Mouse (Mus musculus): ENCODE results near the gene Specc1. TPM values are rescaled to one million over a fixed set of nuclear protein-coding genes. Genes with fewer than 3 reads are reported as not detected.

The Specc1 gene
- polyA plus RNA-seq, 1 experiment from 2014 or later: 15.0 TPM

GRCm38 (mm10) chr11:62106401-62106871 lies 149.9 kb downstream of the Specc1 start:
- Histone ChIP-seq H3K4me3 (ENCODE audit: low read depth, low read length) (no peak overlapping the region), H3K36me3 (ENCODE audit: control insufficient read depth, insufficient read depth, low read length) (no peaks in the 10 kb centered on the region), H3K27me3 (ENCODE audit: control insufficient read depth, insufficient read depth, low read length) (no peaks in the 10 kb centered on the region), H3K27ac (ENCODE audit: low read depth, low read length) (peak overlapping the region; percentile 60), H3K9ac (replicated peaks; ENCODE audit: low read depth, low read length) (no peak overlapping the region), H3K9me3 (ENCODE audit: control insufficient read depth, low read length) (no peaks in the 10 kb centered on the region), H3K4me1 (ENCODE audit: control insufficient read depth, insufficient read depth, low read length) (no peaks in the 10 kb centered on the region), H3K4me2 (ENCODE audit: low read depth, low read length) (no peak overlapping the region)
- 53% methylated on average over 1 of the region's 1 CpGs for WGBS
- peak; percentile 83; the same call in 1 of the 2 replicates for ATAC-seq (ENCODE audit: low read depth)

- Histone ChIP-seq H3K9me3 (ENCODE audit: control insufficient read depth, low read length) (no peaks in the 10 kb centered on the region), H3K36me3 (ENCODE audit: control insufficient read depth, insufficient read depth, low read length) (no peaks in the 10 kb centered on the region), H3K27ac (ENCODE audit: low read depth, low read length) (peak overlapping the region; percentile 58; the same call in 1 of the 2 replicates), H3K4me3 (ENCODE audit: low read depth, low read length) (no peak overlapping the region), H3K27me3 (ENCODE audit: control insufficient read depth, insufficient read depth, low read length) (no peaks in the 10 kb centered on the region), H3K4me2 (ENCODE audit: low read depth, low read length) (no peak overlapping the region), H3K9ac (replicated peaks; ENCODE audit: low read depth, low read length) (no peak overlapping the region), H3K4me1 (ENCODE audit: control insufficient read depth, insufficient read depth, low read length) (no peaks in the 10 kb centered on the region)
- WGBS: 90% methylated on average over 2 of the region's 2 CpGs
- ATAC-seq (ENCODE audit: low read depth): no peak
Observed at GRCm38 (mm10) chr11:62107272-62107836, 150.8 kb downstream of the Specc1 start.

GRCm38 (mm10) chr11:62118561-62118960 lies 162.0 kb downstream of the Specc1 start:
- 94% methylated on average over 9 of the region's 9 CpGs for WGBS
- no peaks in the 10 kb centered on the region for H3K27me3 ChIP-seq (ENCODE audit: control insufficient read depth, insufficient read depth, low read length)
- H3K4me2 ChIP-seq (ENCODE audit: low read depth, low read length): no peak overlapping the region
- H3K4me1 ChIP-seq (ENCODE audit: control insufficient read depth, insufficient read depth, low read length): no peaks in the 10 kb centered on the region
- no peak overlapping the region for H3K4me3 ChIP-seq (ENCODE audit: low read depth, low read length)
- no peaks in the 10 kb centered on the region for H3K9me3 ChIP-seq (ENCODE audit: control insufficient read depth, low read length)
- ATAC-seq (ENCODE audit: low read depth): no peak
- H3K27ac ChIP-seq (ENCODE audit: low read depth, low read length): no peak overlapping the region
- H3K36me3 ChIP-seq (ENCODE audit: control insufficient read depth, insufficient read depth, low read length): no peaks in the 10 kb centered on the region
- no peak overlapping the region for H3K9ac ChIP-seq (replicated peaks; ENCODE audit: low read depth, low read length)

GRCm38 (mm10) chr11:62119871-62120270 lies 163.3 kb downstream of the Specc1 start:
- Histone ChIP-seq H3K36me3 (ENCODE audit: control insufficient read depth, insufficient read depth, low read length) (no peaks in the 10 kb centered on the region), H3K9ac (replicated peaks; ENCODE audit: low read depth, low read length) (no peak overlapping the region), H3K27me3 (ENCODE audit: control insufficient read depth, insufficient read depth, low read length) (no peaks in the 10 kb centered on the region), H3K9me3 (ENCODE audit: control insufficient read depth, low read length) (no peaks in the 10 kb centered on the region), H3K4me3 (ENCODE audit: low read depth, low read length) (no peak overlapping the region), H3K27ac (ENCODE audit: low read depth, low read length) (no peak overlapping the region), H3K4me1 (ENCODE audit: control insufficient read depth, insufficient read depth, low read length) (no peaks in the 10 kb centered on the region), H3K4me2 (ENCODE audit: low read depth, low read length) (no peak overlapping the region)
- ATAC-seq (ENCODE audit: low read depth): no peak
- WGBS: 74% methylated on average over 3 of the region's 3 CpGs

GRCm38 (mm10) chr11:62121365-62121764 lies 164.8 kb downstream of the Specc1 start:
- 85% methylated on average over 5 of the region's 5 CpGs for WGBS
- no peaks in the 10 kb centered on the region for H3K36me3 ChIP-seq (ENCODE audit: control insufficient read depth, insufficient read depth, low read length)
- H3K4me1 ChIP-seq (ENCODE audit: control insufficient read depth, insufficient read depth, low read length): no peaks in the 10 kb centered on the region
- H3K9ac ChIP-seq (replicated peaks; ENCODE audit: low read depth, low read length): no peak overlapping the region
- no peaks in the 10 kb centered on the region for H3K27me3 ChIP-seq (ENCODE audit: control insufficient read depth, insufficient read depth, low read length)
- H3K4me3 ChIP-seq (ENCODE audit: low read depth, low read length): no peak overlapping the region
- H3K9me3 ChIP-seq (ENCODE audit: control insufficient read depth, low read length): no peaks in the 10 kb centered on the region
- no peak overlapping the region for H3K27ac ChIP-seq (ENCODE audit: low read depth, low read length)
- ATAC-seq (ENCODE audit: low read depth): no peak
- H3K4me2 ChIP-seq (ENCODE audit: low read depth, low read length): no peak overlapping the region

GRCm38 (mm10) chr11:62127692-62128091 lies 171.1 kb downstream of the Specc1 start:
- Histone ChIP-seq H3K27me3 (ENCODE audit: control insufficient read depth, insufficient read depth, low read length) (no peaks in the 10 kb centered on the region), H3K9ac (replicated peaks; ENCODE audit: low read depth, low read length) (no peak overlapping the region), H3K4me3 (ENCODE audit: low read depth, low read length) (no peak overlapping the region), H3K9me3 (ENCODE audit: control insufficient read depth, low read length) (no peaks in the 10 kb centered on the region), H3K36me3 (ENCODE audit: control insufficient read depth, insufficient read depth, low read length) (peaks cover 6% of the 10 kb centered on the region; the same call in 1 of the 2 replicates), H3K4me2 (ENCODE audit: low read depth, low read length) (no peak overlapping the region), H3K27ac (ENCODE audit: low read depth, low read length) (no peak overlapping the region), H3K4me1 (ENCODE audit: control insufficient read depth, insufficient read depth, low read length) (no peaks in the 10 kb centered on the region)
- no peak for ATAC-seq (ENCODE audit: low read depth)
- WGBS: 30% methylated on average over 3 of the region's 3 CpGs

- ATAC-seq (ENCODE audit: low read depth): no peak
Observed at GRCm38 (mm10) chr11:62128197-62128596, 171.6 kb downstream of the Specc1 start.

GRCm38 (mm10) chr11:62130191-62130590 lies 173.6 kb downstream of the Specc1 start:
- Histone ChIP-seq H3K27me3 (ENCODE audit: control insufficient read depth, insufficient read depth, low read length) (no peaks in the 10 kb centered on the region), H3K4me3 (ENCODE audit: low read depth, low read length) (no peak overlapping the region), H3K9ac (replicated peaks; ENCODE audit: low read depth, low read length) (no peak overlapping the region), H3K36me3 (ENCODE audit: control insufficient read depth, insufficient read depth, low read length) (peaks cover 6% of the 10 kb centered on the region; the same call in 1 of the 2 replicates), H3K4me2 (ENCODE audit: low read depth, low read length) (no peak overlapping the region), H3K9me3 (ENCODE audit: control insufficient read depth, low read length) (no peaks in the 10 kb centered on the region), H3K4me1 (ENCODE audit: control insufficient read depth, insufficient read depth, low read length) (no peaks in the 10 kb centered on the region), H3K27ac (ENCODE audit: low read depth, low read length) (no peak overlapping the region)
- ATAC-seq (ENCODE audit: low read depth): no peak
- 6% methylated on average over 3 of the region's 3 CpGs for WGBS

More at GRCm38 (mm10) chr11:62128197-62128596, 171.6 kb downstream of the Specc1 start:
- no peaks in the 10 kb centered on the region for H3K4me1 ChIP-seq (ENCODE audit: control insufficient read depth, insufficient read depth, low read length)
- no peak overlapping the region for H3K9ac ChIP-seq (replicated peaks; ENCODE audit: low read depth, low read length)
- H3K9me3 ChIP-seq (ENCODE audit: control insufficient read depth, low read length): no peaks in the 10 kb centered on the region
- H3K27ac ChIP-seq (ENCODE audit: low read depth, low read length): no peak overlapping the region
- peaks cover 6% of the 10 kb centered on the region; the same call in 1 of the 2 replicates for H3K36me3 ChIP-seq (ENCODE audit: control insufficient read depth, insufficient read depth, low read length)
- no peak overlapping the region for H3K4me2 ChIP-seq (ENCODE audit: low read depth, low read length)
- H3K27me3 ChIP-seq (ENCODE audit: control insufficient read depth, insufficient read depth, low read length): no peaks in the 10 kb centered on the region
- WGBS: 71% methylated on average over 8 of the region's 8 CpGs
- H3K4me3 ChIP-seq (ENCODE audit: low read depth, low read length): no peak overlapping the region

- WGBS: 15% methylated on average over 2 of the region's 2 CpGs
- Histone ChIP-seq H3K4me1 (ENCODE audit: control insufficient read depth, insufficient read depth, low read length) (no peaks in the 10 kb centered on the region), H3K4me3 (ENCODE audit: low read depth, low read length) (no peak overlapping the region), H3K36me3 (ENCODE audit: control insufficient read depth, insufficient read depth, low read length) (peaks cover 6% of the 10 kb centered on the region; the same call in 1 of the 2 replicates), H3K27ac (ENCODE audit: low read depth, low read length) (no peak overlapping the region), H3K4me2 (ENCODE audit: low read depth, low read length) (no peak overlapping the region), H3K9me3 (ENCODE audit: control insufficient read depth, low read length) (no peaks in the 10 kb centered on the region), H3K9ac (replicated peaks; ENCODE audit: low read depth, low read length) (no peak overlapping the region), H3K27me3 (ENCODE audit: control insufficient read depth, insufficient read depth, low read length) (no peaks in the 10 kb centered on the region)
- no peak for ATAC-seq (ENCODE audit: low read depth)
Observed at GRCm38 (mm10) chr11:62130685-62131295, 174.2 kb downstream of the Specc1 start.

Data from neural tube, embryonic 14.5 days (tissue).